Mouse (Mus musculus) urinary bladder, adult 2 months (tissue): ENCODE data around the gene H2-T23. TPM values are rescaled to one million over a fixed set of nuclear protein-coding genes. Genes with fewer than 3 reads are reported as not detected.
"Not testable (repeated sequence)": the region's sequence is repeated elsewhere in the genome, so short reads cannot be mapped to it uniquely, and the experiment has no call there.

Source experiments
- DNase-seq: peaks from one replicate; pipeline ENCODE4 v3.0.0; 2022; ENCODE audit warnings: low spot score
- polyA plus RNA-seq: library from polyadenylated mRNA; depleted of rRNA; stranded (reverse); fragments of >200 nt; gene quantifications from 2 replicates; pipeline ENCODE4 v1.2.3, GENCODE M21; 2012; rRNA removed

Gene H2-T23
- polyA plus RNA-seq = 189 and 190 TPM in 2 replicates

DNA sequence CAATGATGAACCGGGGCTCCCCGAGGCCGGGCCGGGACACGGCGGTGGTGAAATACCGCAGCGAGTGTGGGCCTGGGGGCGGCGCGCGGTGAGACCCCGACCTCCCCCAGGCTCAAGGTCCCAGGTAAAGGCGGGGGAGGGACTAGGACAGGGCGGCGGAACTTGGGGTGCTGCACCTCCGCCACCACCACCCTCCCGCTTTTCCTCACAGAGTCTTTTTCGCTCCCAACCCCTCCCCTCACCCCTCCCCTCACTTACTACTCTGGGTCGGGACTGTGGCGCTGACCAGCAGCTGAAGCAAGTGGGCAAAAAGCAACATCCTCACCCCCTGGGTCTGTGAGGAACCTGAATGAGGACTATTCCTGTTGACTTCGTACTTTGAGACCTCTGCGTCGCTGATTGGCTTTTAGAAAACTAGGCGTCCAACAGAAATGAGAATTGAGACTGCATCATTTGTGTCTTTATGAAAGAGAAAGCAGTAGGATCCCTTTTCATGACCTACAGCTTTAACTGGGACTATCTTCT, at the start of gene H2-T23:
Gene H2-T23 (minus strand): TSS at position 505 of the 525 bp plus-strand sequence.
- DNase-seq = not testable (repeated sequence)

DNA sequence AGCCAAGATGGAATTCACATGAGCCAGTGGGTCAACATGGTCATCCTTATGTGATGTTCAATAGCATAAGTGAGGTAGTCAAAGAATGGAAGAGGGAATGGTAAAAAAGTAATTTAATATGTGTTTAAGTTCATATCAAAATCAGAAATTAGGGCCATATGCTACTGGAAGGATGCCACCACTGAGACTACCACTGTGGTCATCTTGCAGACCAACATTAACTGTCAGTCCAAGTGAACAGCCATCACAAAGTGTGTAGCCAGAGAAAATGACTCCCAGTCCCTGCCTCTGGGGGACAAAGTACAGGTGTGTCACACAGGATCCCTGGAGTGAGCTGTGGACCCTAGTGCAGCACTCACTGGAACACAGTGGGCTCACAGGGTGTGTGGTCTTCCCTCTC, 49.2 kb upstream of the H2-T23 start:
- not testable (repeated sequence) for DNase-seq

DNA sequence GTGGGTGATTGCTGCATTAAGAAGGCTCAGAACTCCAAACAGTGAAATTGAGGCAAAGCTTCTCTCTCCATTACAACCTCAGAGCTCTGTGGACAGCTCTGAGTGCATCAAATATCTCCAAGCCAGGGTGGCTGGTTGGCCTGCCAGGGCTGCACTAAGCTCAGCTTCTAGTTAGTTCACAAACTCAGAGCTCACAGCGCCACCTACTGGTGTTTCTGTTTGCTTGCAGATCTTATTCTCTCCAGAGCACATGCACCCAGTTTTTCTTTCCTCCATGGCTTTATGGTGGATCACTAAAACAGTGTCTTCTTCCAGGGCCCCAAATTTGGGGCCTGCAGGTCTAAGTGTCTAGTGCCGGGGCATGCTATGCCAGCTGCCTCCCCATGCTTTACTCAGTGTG, 28.2 kb upstream of the H2-T23 start:
- DNase-seq = peak; percentile 67

DNA sequence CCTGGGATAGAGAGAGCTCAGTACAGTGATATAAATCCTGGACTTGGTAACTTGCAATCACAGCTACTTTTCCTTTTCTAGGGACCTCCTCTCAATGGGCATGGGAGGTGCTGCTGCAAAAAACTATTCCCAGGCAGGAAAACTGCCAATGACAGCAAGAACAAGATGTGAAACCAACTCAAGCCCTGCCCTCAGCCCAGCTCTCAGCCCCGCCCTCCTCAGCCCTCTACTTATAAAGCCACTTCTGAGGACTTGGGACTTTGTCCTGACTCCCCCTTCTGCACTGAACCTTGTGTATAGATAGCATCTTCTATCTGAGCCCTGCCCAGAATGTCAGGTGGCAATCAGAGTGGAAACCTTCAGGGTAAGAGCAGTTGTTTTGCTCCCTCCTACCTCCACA, 25.7 kb upstream of the H2-T23 start, which contains the start of gene Gm11127:
Gene Gm11127 (minus strand): TSS at position 10 of the 400 bp plus-strand sequence.
- not testable (repeated sequence) for DNase-seq

DNA sequence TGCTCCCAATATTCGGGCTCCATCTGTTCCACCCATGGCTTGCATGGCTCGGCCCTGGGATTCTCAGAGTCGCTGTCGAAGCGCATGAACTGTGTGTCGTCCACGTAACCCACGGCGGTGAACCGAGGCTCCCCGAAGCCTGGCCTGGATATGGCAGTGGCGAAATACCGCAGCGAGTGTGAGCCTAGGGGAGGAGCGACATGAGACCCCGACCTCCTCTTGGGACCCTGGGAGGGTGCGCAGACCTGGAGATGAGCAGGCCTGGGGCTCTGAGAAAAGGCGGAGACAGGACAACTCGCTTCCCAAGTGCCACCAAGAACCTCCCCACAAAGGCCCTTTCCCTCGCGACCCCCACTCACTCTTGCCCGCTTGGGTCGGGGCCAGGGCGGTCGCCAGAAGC, 25.3 kb upstream of the H2-T23 start:
- DNase-seq = not testable (repeated sequence)

DNA sequence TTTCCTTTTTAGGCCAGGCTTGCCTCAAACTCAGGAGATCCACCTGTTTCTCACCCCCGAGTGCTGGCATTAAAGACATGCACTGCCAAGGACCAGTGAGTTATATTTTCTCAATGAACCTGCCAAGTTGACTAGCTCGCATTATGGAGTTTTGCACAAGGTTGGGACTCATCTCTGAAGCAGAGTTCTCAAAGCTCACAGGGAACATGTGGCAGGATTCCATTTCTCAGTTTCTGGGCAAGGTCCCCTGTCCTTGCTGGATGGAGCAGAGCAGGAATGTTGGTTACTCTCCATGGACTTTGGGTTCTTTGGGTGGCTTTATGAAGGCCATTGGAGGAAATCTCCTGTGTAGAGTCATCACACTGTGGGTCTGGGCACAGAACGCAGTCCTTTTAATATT, 10.6 kb upstream of the H2-T23 start:
- DNase-seq = no peak

DNA sequence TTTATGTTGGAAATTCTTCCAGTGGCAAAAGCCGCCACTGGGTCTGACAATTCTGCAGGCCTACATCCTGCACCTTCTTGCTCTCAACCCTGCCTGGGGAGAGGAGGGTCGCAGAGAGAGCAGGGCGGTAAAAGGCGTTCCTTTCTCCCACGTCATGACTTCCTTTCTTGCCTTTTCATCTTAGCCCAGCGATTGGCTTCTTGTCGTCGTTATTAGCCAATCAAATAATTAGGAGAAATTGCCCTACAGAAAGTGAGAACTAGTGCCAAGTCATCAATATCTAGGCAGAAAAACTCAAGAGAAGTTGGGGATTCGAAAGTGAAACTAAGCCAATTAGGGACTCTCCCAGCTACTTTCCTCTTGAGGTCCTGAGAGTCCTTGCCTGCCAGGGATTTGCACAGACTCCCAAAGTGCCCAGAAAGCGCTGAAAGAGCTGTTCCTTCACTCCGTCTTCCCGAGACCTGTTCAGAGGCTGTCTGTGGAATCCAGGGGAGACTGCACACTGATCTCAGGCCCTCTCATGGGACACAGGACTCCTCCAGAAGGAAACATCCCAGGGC, 10.0 kb upstream of the H2-T23 start, which contains the start of the genes H2-T22 and Gm6034:
Gene H2-T22 (minus strand): TSS at position 138 of the 560 bp plus-strand sequence.
Gene Gm6034 (plus strand): TSS at position 352 of the 560 bp plus-strand sequence.
- DNase-seq = not testable (repeated sequence)

DNA sequence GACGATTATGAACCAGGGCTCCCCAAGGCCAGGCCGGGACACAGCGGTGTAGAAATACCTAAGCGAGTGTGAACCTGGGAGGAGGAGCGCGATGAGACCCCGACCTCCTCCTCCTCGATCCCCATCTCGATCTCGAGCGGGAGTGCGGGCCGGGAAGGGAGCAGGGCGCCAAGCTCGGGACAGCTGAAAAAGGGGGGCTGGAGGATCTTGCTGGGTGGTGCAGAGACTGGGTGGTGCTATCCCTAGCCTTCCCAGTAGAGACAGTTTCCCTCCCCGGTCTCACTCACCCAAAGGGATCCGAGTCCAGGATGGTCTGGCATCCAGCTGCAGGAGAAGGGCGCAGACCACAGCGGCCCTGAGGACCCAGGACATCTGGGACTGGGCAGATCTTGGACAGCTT, 9.4 kb upstream of the H2-T23 start:
- not testable (repeated sequence) for DNase-seq

DNA sequence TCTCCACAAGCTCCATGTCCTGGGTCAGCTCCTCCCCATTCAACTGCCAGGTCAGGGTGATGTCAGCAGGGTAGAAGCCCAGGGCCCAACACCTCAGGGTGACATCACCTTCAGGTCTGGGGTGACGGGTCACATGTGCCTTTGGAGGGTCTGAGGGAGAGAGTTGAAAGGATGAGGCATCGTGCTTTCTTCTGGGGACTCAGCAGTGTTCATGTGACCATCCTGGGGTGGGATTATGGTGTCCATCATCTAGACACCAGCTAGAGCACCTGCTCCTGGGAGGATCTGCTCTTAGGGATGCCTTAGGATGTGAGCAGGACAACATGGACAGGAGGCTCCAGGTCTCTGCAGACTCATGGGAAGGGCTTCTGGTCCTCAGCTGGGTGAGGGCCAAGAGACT, 7.9 kb upstream of the H2-T23 start:
- not testable (repeated sequence) for DNase-seq

DNA sequence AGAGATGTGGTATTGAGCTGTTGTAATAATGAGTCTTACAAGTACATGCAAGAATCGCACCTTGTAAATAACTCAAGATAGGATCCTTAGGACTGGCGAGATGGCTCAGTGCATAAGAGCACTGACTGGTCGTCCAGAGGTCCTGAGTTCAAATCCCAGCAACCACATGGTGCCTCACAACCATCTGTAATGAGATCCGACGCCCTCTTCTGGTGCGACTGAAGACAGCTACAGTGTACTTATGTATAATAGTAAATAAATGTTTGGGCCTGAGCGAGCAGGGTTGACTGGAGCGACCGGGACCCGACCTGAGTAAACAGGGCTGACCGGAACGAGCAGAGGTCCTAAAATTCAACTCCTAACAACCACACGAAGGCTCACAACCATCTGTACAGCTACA, 3.5 kb upstream of the H2-T23 start:
- DNase-seq = not testable (repeated sequence)

DNA sequence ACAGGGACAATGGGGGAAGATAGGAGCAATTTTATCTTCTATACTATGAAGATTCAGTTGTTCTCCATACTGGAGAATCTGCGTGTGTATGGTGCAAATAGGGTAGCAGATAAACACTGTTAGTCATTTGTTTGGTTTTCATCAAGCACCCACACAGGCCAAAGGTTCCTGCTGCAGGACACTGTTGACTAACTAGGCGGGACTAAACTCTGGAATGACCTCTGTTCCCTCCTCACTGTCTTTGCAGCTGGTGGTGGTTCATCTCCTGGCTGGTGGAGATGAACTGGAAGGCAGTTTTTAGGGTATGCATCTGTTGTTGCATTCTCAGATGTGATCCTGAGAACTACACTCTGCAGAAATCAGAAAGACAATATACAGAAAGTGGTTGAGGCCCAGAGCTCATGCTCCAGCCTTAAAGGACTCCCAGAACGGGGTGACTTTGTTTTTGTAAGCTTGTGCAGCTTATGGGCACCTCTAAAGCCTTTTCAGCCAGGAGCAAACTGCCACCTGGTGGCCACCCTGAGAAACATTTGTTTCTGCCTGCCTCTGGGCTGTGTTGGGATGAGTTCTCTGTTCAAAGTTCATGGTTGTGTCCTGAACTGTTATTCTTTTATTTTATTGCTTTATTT, 2.5 kb upstream of the H2-T23 start:
- DNase-seq = peak; percentile 31

DNA sequence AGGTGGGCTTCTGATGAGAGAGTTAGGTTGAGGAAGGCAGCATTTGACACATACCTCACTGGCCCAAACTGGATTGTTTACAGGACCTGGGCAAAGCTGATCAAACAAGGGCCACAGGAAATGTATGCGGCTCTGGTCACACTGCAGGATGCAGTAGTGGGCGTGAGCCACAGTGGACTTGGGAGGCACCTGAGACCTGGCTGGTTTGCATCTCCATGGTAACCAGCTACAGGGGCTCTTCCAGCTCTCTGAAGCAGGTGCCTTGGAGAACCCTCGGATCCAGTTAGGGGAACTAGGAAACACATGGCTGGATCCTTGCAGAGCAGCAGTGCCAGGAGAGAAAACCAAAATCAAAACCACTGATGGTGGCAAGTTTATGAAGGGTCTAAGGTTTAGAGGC, 1.9 kb upstream of the H2-T23 start:
- peak; percentile 23 for DNase-seq

DNA sequence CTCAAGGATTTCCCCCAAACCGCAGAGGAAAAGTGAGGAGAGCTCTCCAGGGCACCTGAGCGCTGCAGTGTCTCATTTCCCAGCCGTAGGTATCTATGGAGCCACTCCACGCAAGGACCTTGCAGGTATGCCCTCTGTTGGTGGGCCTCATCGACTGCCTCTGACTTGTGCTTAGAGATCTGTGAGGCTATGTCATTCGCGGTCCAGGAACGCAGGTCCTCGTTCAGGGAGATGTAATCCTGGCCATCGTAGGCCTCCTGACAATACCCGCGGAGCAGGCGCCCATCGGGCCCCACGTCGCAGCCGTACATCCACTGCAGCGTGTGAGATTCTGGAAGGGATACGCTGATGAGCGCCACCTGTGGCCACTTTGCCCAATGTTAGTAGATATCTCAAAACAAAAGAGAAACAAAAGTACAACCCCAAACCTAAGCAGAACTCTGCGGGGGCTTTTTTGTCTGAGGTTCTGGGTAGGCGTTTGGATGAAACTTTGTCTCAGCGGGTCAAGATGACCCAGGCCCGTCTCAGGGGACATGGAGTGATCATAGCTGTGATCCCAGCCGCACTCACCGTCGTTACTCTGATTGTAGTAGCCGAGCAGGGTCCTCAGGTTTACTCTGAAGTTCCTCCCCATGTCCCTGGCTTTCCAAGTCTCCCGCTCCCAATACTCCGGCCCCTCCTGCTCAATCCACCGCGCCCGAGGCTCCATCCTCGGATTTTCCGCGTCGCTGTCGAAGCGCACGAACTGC, 898 bp downstream of the H2-T23 start:
- DNase-seq = peak; percentile 48

DNA sequence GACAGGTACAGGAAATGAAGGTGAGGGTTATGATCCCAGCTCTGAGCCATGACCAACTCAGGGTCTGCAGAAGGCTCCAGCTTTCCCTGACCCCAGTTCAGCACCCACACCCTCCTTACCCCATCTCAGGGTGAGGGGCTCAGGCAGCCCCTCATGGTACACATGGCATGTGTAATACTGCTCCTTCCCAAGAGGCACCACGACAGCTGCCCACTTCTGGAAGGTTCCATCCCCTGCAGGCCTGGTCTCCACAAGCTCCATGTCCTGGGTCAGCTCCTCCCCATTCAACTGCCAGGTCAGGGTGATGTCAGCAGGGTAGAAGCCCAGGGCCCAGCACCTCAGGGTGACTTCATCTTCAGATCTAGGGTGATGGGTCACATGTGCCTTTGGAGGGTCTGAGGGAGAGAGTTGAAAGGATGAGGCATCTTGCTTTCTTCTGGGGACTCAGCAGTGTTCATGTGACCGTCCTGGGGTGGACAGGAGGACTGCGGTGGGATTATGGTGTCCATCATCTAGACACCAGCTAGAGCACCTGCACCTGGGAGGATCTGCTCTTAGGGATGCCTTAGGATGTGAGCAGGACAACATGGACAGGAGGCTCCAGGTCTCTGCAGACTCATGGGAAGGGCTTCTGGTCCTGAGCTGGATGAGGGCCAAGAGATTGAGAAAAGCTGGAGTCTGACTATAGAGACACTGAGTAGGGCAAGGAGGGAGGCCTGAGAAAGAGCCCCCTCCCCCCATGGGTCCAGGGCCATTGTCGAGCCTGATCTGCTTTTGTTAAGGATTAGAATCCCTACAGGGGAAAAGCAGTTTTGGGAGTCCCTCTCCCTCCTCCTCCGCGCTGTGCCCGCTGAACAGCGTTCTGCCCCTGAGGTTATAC, 1.7 kb downstream of the H2-T23 start:
- not testable (repeated sequence) for DNase-seq

DNA sequence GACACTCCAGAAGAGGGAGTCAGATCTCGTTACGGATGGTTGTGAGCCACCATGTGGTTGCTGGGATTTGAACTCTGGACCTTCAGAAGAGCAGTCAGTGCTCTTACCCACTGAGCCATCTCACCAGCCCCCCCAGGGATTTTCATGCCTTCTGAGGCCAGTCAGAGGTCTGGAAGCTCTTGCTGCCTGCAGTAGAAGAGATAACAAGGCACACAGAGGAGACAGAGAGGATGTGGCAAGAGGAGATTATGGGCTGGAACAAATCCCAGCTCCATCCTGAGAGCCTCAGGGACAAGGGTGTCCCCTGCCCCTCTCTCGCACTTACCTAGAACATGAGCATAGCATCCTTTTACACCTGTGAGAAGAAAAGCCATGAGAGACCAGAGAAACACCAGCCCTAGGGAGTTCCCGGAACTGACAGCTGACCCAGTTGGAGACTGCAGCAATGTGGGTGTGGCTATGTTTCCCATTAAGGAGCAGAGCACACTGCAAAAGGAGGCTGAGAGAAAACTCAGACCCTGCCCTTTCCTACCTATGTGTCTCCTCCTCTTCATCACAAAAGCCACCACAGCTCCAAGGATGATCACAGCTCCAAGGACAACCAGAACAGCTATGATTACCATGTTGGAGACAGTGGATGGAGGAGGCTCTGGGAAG, 2.5 kb downstream of the H2-T23 start:
- DNase-seq = peak; percentile 21

DNA sequence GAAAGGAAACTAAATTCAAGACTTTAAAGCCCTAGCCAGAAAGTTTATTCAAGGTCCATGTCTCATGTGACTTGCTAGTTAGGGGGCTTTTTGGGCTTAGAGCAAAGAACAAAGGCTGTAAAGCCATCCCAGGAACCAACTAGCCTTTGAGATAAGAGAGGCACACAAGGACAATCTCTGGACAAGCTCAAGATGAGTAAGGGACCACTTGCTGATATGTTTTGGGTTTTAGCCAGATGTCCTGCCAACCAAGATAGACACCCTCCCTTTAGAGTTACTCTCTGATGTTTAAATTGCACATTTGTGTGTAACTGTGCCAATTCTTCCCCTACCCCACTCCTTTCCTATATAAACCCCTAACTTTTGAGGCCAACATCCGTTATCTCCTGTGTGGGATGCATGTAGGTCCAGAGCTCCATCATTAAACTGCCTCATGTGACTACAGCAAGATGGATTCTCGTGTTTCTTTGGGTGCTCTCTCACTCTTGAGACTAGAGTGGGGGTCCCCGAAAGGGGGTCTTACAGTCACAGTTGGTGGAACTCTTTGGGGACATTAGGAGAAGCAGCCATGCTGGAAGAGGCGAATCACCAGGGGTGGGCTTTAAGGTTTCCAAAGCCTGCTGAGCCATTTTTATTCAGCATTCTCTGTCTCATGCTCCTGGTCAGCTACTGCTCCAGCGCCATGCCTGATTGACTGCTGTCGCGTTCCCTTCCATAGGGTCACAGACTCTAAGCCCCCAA, 3.6 kb downstream of the H2-T23 start:
- DNase-seq = no peak

DNA sequence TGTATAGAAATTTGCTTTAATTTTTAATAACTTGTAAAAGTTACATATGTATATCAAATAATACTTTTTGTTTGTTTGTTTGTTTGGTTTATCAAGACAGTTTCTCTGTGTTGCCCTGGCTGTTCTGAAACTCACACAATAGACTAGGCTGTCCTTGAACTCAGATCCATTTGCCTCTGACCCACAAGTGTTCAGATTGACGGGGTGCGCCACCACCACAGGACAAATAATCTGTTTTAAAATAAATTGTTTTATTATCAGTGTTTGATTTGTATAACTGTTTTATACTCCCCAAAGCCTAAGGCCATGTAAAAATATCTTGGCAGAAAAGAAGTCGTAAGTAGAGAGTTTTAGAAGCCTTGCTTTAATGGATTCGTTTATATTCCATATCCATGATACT, 5.0 kb downstream of the H2-T23 start:
- no peak for DNase-seq

DNA sequence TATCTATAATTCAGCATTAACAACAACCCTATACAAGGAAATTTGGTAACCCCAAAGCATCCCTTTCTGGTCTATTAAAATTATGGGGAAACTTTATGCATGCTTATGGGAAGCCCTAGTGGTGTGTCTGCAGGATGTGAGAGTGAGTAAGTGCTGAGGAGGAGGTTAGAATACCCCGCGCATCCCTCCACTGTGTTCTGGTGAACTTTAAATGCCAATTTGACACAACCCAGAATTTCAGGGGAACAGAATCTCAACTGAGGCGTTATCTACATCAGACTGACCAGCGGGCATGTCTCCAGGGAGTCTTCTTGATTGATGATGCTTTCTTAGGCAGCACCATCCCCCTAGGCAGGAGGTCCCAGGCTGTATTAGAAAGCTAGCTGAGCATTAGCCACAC, 6.8 kb downstream of the H2-T23 start:
- no peak for DNase-seq

DNA sequence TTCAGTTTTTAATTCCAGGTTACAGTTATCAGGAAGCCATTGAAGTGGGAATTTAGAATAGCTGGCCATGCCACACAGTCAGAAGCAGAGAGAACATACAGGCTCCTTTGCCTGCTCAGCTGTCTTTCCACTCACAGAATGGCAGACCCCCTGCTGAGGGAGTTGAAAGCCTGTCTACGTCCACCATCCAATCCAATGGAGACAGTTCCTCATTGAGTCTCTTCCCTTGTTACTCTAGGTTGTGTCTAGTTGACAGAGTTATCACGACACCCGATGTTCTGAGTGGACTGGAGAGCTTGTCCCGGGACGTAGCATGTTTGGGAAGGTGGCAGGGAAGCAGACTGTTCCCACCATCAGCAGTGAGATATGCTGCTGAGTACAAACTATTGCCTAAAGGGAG, 7.5 kb downstream of the H2-T23 start:
- no peak for DNase-seq
